Mouse (Mus musculus): Measurements from ENCODE around the gene Serpinb3a. TPM values are rescaled to one million over a fixed set of nuclear protein-coding genes. Genes with fewer than 3 reads are reported as not detected.

The Serpinb3a gene
- polyA plus RNA-seq, 1 experiment from 2014 or later, result not detected

DNA sequence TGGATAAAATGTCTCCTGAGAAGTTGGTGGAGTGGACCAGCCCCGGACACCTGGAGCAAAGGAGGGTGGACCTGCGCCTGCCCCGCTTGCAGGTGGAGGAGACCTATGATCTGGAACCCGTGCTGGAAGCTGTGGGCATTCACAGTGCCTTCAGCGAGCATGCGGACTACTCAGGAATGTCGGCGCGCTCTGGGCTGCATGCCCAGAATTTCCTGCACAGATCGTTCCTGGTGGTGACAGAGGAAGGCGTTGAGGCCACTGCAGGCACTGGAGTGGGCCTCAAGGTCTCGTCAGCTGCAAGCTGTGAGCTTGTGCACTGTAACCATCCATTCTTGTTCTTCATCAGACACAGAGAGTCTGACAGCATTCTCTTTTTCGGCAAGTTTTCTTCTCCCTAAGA lies 51.7 kb downstream of the Serpinb3a start:
- 85% methylated on average over 13 of the region's 13 CpGs for whole genome bisulfite sequencing

More for the DNA sequence above, 51.7 kb downstream of the Serpinb3a start:
- Histone ChIP-seq H3K9ac (ENCODE audit: low read length) (no peak overlapping the region), H3K27me3 (ENCODE audit: control insufficient read depth, insufficient read depth, low read length) (no peaks in the 10 kb centered on the region), H3K27ac (ENCODE audit: low read depth, low read length) (no peak overlapping the region), H3K4me2 (ENCODE audit: low read depth) (no peak overlapping the region), H3K9me3 (ENCODE audit: control insufficient read depth, low read length) (no peaks in the 10 kb centered on the region), H3K4me3 (ENCODE audit: low read depth, low read length) (no peak overlapping the region), H3K4me1 (ENCODE audit: control insufficient read depth, insufficient read depth, low read length) (no peaks in the 10 kb centered on the region), H3K36me3 (ENCODE audit: control insufficient read depth, insufficient read depth, low read length) (no peaks in the 10 kb centered on the region)
- DNase-seq (ENCODE audit: low spot score) (no peak), ATAC-seq (ENCODE audit: insufficient read depth, low FRiP score, low TSS enrichment) (no peak)

Other genes with a start within 250 kb of the Serpinb3a start
- not detected in 2 replicates for gene Serpinb5, start 191.1 kb downstream of the Serpinb3a start, polyA plus RNA-seq (2014; fragmentation: Nextera tagmentation; extraction: Ambion mirVana)
- not detected in 2 replicates for gene Serpinb12, start 117.9 kb downstream of the Serpinb3a start, polyA plus RNA-seq (2014; fragmentation: Nextera tagmentation; extraction: Ambion mirVana)
- gene Serpinb13, start 71.3 kb downstream of the Serpinb3a start, polyA plus RNA-seq (2014; fragmentation: Nextera tagmentation; extraction: Ambion mirVana), result not detected in 2 replicates
- not detected in 2 replicates for gene Serpinb3d, start 31.2 kb upstream of the Serpinb3a start, polyA plus RNA-seq (2014; fragmentation: Nextera tagmentation; extraction: Ambion mirVana)
- gene Serpinb3b, start 226.1 kb upstream of the Serpinb3a start, polyA plus RNA-seq (2014; fragmentation: Nextera tagmentation; extraction: Ambion mirVana), result not detected in 2 replicates
- gene Serpinb3c, start 226.1 kb upstream of the Serpinb3a start, polyA plus RNA-seq (2014; fragmentation: Nextera tagmentation; extraction: Ambion mirVana), result not detected in 2 replicates

Data from neural tube, embryonic 11.5 days (tissue).